Comparison of ENCODE assay signal across 8 mouse cellular contexts in genomic region chr19:46455032-46455431, GRCm38 (mm10). TPM values are rescaled to one million over a fixed set of nuclear protein-coding genes. Genes with fewer than 3 reads are reported as not detected.
DNase-seq lines count a peak whose midpoint lies in the region; ATAC-seq lines count a peak whose summit lies in the region.

No protein-coding gene starts in this region.

- H3K27ac ChIP-seq in embryonic facial prominence, embryonic 11.5 days (replicated peaks; ENCODE audit: low read depth, low read length) = peak overlapping the region; percentile 38
- peak overlapping the region; percentile 74 for H3K27ac ChIP-seq in hindbrain, embryonic 14.5 days
- H3K27ac ChIP-seq in liver, embryonic 11.5 days (ENCODE audit: low read depth, low read length) = peak overlapping the region; percentile 96
- peak overlapping the region; percentile 70 for H3K27ac ChIP-seq in neural tube, embryonic 13.5 days (replicated peaks)

- no peak overlapping the region for H3K4me2 ChIP-seq in embryonic facial prominence, embryonic 11.5 days (ENCODE audit: low read depth, low read length)
- H3K4me2 ChIP-seq in hindbrain, embryonic 14.5 days (replicated peaks) = no peak overlapping the region
- H3K4me2 ChIP-seq in liver, embryonic 11.5 days = peak overlapping the region; percentile 60
- no peak overlapping the region for H3K4me2 ChIP-seq in neural tube, embryonic 13.5 days

- DNase-seq in adrenal gland, adult 2 months = peak; percentile 74
- no peak for DNase-seq in adrenal gland, adult 18-20 months (ENCODE audit: low spot score in 2 of 2)
- no peak for DNase-seq in embryonic facial prominence, embryonic 11.5 days (ENCODE audit: low spot score)
- DNase-seq in hindbrain, embryonic 14.5 days (ENCODE audit: low spot score) = no peak
- peak; percentile 71 for DNase-seq in liver, embryonic 11.5 days (ENCODE audit: low spot score)
- no peak for DNase-seq in urinary bladder, postnatal 4 days (ENCODE audit: low spot score in 2 of 2)

- no peak for ATAC-seq in embryonic facial prominence, embryonic 11.5 days (replicated peaks; ENCODE audit: insufficient number of reproducible peaks, low FRiP score, low TSS enrichment, low read depth)
- ATAC-seq in hindbrain, embryonic 14.5 days (ENCODE audit: low FRiP score) = no peak
- ATAC-seq in liver, embryonic 11.5 days (replicated peaks; ENCODE audit: low FRiP score) = peak; percentile 97
- peak; percentile 19; the same call in 1 of the 2 replicates for ATAC-seq in neural tube, embryonic 13.5 days (ENCODE audit: low read depth)
- no peak for ATAC-seq in frontal cortex, adult (ENCODE audit: low TSS enrichment)

- H3K4me1 ChIP-seq in embryonic facial prominence, embryonic 11.5 days (ENCODE audit: control insufficient read depth, insufficient read depth, low read length) = no peaks in the 10 kb centered on the region; the same call in 1 of the 2 replicates
- H3K4me1 ChIP-seq in hindbrain, embryonic 14.5 days (replicated peaks; ENCODE audit: control insufficient read depth, insufficient read depth, low read length) = peaks cover 10% of the 10 kb centered on the region
- peaks cover 62% of the 10 kb centered on the region for H3K4me1 ChIP-seq in liver, embryonic 11.5 days (replicated peaks; ENCODE audit: control insufficient read depth, insufficient read depth, low read length)
- H3K4me1 ChIP-seq in neural tube, embryonic 13.5 days (replicated peaks) = peaks cover 39% of the 10 kb centered on the region

- 64% methylated on average over 1 of the region's 1 CpGs for WGBS in embryonic facial prominence, embryonic 11.5 days
- 57% methylated on average over 1 of the region's 1 CpGs for WGBS in hindbrain, embryonic 14.5 days
- WGBS in liver, embryonic 11.5 days = 16% methylated on average over 1 of the region's 1 CpGs
- WGBS in neural tube, embryonic 13.5 days = 81% methylated on average over 1 of the region's 1 CpGs

- H3K36me3 ChIP-seq in embryonic facial prominence, embryonic 11.5 days (replicated peaks; ENCODE audit: control insufficient read depth, insufficient read depth, low read depth, low read length) = peaks cover 4% of the 10 kb centered on the region; the same call in 1 of the 2 replicates
- peaks cover 32% of the 10 kb centered on the region for H3K36me3 ChIP-seq in hindbrain, embryonic 14.5 days (replicated peaks; ENCODE audit: control insufficient read depth, insufficient read depth)
- H3K36me3 ChIP-seq in liver, embryonic 11.5 days (ENCODE audit: control insufficient read depth, insufficient read depth, low read length) = peaks cover 3% of the 10 kb centered on the region; the same call in 1 of the 2 replicates
- peaks cover 57% of the 10 kb centered on the region for H3K36me3 ChIP-seq in neural tube, embryonic 13.5 days

- H3K27me3 ChIP-seq in embryonic facial prominence, embryonic 11.5 days (ENCODE audit: control insufficient read depth, insufficient read depth, low read length) = no peaks in the 10 kb centered on the region
- no peaks in the 10 kb centered on the region for H3K27me3 ChIP-seq in hindbrain, embryonic 14.5 days (ENCODE audit: control insufficient read depth, insufficient read depth, low read length)
- H3K27me3 ChIP-seq in liver, embryonic 11.5 days (replicated peaks; ENCODE audit: control insufficient read depth, insufficient read depth, low read length) = no peaks in the 10 kb centered on the region
- no peaks in the 10 kb centered on the region for H3K27me3 ChIP-seq in neural tube, embryonic 13.5 days

- no peaks in the 10 kb centered on the region for H3K9me3 ChIP-seq in embryonic facial prominence, embryonic 11.5 days (replicated peaks; ENCODE audit: control insufficient read depth, low read length)
- no peaks in the 10 kb centered on the region for H3K9me3 ChIP-seq in hindbrain, embryonic 14.5 days (ENCODE audit: control insufficient read depth, low read length)
- no peaks in the 10 kb centered on the region for H3K9me3 ChIP-seq in liver, embryonic 11.5 days (ENCODE audit: control insufficient read depth, low read length)
- H3K9me3 ChIP-seq in neural tube, embryonic 13.5 days = no peaks in the 10 kb centered on the region

- H3K4me3 ChIP-seq in embryonic facial prominence, embryonic 11.5 days (ENCODE audit: low read depth, low read length) = no peak overlapping the region
- no peak overlapping the region for H3K4me3 ChIP-seq in hindbrain, embryonic 14.5 days (replicated peaks; ENCODE audit: low read length)
- H3K4me3 ChIP-seq in liver, embryonic 11.5 days (ENCODE audit: low read depth, low read length) = peak overlapping the region; percentile 14; the same call in 1 of the 2 replicates
- H3K4me3 ChIP-seq in neural tube, embryonic 13.5 days = no peak overlapping the region

- H3K9ac ChIP-seq in embryonic facial prominence, embryonic 11.5 days (replicated peaks; ENCODE audit: low read length) = peak overlapping the region; percentile 15; the same call in 1 of the 2 replicates
- peak overlapping the region; percentile 5; the same call in 1 of the 2 replicates for H3K9ac ChIP-seq in hindbrain, embryonic 14.5 days
- peak overlapping the region; percentile 57 for H3K9ac ChIP-seq in liver, embryonic 11.5 days (ENCODE audit: low read depth, low read length)
- H3K9ac ChIP-seq in neural tube, embryonic 13.5 days = 0 out of 2 replicates have a peak overlapping the region, but pooled peaks have one; percentile 22

RNA-seq across cellular contexts. Expression of gene Trim8, which starts 46.5 kb away (rescaled TPM):
- 10 to 100 TPM; 38.0 to 66.4 TPM for total RNA-seq in adrenal gland, adult 2 months (2021)
- 66.1 and 78.8 TPM in 2 replicates for polyA plus RNA-seq in adrenal gland, adult 2 months (2012; rRNA removed)
- total RNA-seq in adrenal gland, adult 18-20 months (2021) = 10 to 100 TPM; 46.5 to 56.8 TPM
- 17.8 and 18.6 TPM in 2 replicates for polyA plus RNA-seq in embryonic facial prominence, embryonic 11.5 days (2014; fragmentation: Nextera tagmentation; extraction: Ambion mirVana)
- 37.5 and 39.4 TPM in 2 replicates for polyA plus RNA-seq in hindbrain, embryonic 14.5 days (2014; fragmentation: Nextera tagmentation; extraction: Ambion mirVana)
- polyA plus RNA-seq in liver, embryonic 11.5 days (2014; fragmentation: Nextera tagmentation; extraction: Ambion mirVana) = 22.9 and 24.1 TPM in 2 replicates
- polyA plus RNA-seq in neural tube, embryonic 13.5 days (2015; fragmentation: Nextera tagmentation; extraction: Ambion mirVana) = 26.5 and 30.4 TPM in 2 replicates

RNA-seq across cellular contexts. Expression of gene Sufu, which starts 58.3 kb away (rescaled TPM):
- 10 to 100 TPM; 17.4 to 24.6 TPM for total RNA-seq in adrenal gland, adult 2 months (2021)
- polyA plus RNA-seq in adrenal gland, adult 2 months (2012; rRNA removed) = 24.5 and 27.7 TPM in 2 replicates
- total RNA-seq in adrenal gland, adult 18-20 months (2021) = 10 to 100 TPM; 17.9 to 20.3 TPM
- 32.7 and 36.3 TPM in 2 replicates for polyA plus RNA-seq in embryonic facial prominence, embryonic 11.5 days (2014; fragmentation: Nextera tagmentation; extraction: Ambion mirVana)
- polyA plus RNA-seq in hindbrain, embryonic 14.5 days (2014; fragmentation: Nextera tagmentation; extraction: Ambion mirVana) = 23.0 and 24.1 TPM in 2 replicates
- 22.8 and 24.7 TPM in 2 replicates for polyA plus RNA-seq in liver, embryonic 11.5 days (2014; fragmentation: Nextera tagmentation; extraction: Ambion mirVana)
- polyA plus RNA-seq in neural tube, embryonic 13.5 days (2015; fragmentation: Nextera tagmentation; extraction: Ambion mirVana) = 24.8 and 27.9 TPM in 2 replicates

RNA-seq across cellular contexts. Expression of gene Actr1a, which starts 59.5 kb away (rescaled TPM):
- 100 to 1,000 TPM; 108 to 115 TPM for total RNA-seq in adrenal gland, adult 2 months (2021)
- 85.2 and 87.2 TPM in 2 replicates for polyA plus RNA-seq in adrenal gland, adult 2 months (2012; rRNA removed)
- total RNA-seq in adrenal gland, adult 18-20 months (2021) = 100 to 1,000 TPM; 121 to 122 TPM
- polyA plus RNA-seq in embryonic facial prominence, embryonic 11.5 days (2014; fragmentation: Nextera tagmentation; extraction: Ambion mirVana) = 171 and 182 TPM in 2 replicates
- polyA plus RNA-seq in hindbrain, embryonic 14.5 days (2014; fragmentation: Nextera tagmentation; extraction: Ambion mirVana) = 327 and 382 TPM in 2 replicates
- 90.6 and 103 TPM in 2 replicates for polyA plus RNA-seq in liver, embryonic 11.5 days (2014; fragmentation: Nextera tagmentation; extraction: Ambion mirVana)
- 292 and 297 TPM in 2 replicates for polyA plus RNA-seq in neural tube, embryonic 13.5 days (2015; fragmentation: Nextera tagmentation; extraction: Ambion mirVana)

Comparison
In these comparisons a context has a peak if more than half of its experiments do, and no peak if none do; other contexts are left out.
1. DNase-seq: peak in adrenal gland, adult 2 months (single experiment) and liver, embryonic 11.5 days (single experiment); none in adrenal gland, adult 18-20 months (0 of 2), embryonic facial prominence, embryonic 11.5 days (single experiment), hindbrain, embryonic 14.5 days (single experiment) and urinary bladder, postnatal 4 days (0 of 2).
2. ATAC-seq: peak in liver, embryonic 11.5 days (single experiment) and neural tube, embryonic 13.5 days (single experiment); none in embryonic facial prominence, embryonic 11.5 days (single experiment), hindbrain, embryonic 14.5 days (single experiment) and frontal cortex, adult (single experiment).
3. H3K27ac ChIP-seq: peak in every context shown above with its lines; median percentile 96 in liver, embryonic 11.5 days; 74 in hindbrain, embryonic 14.5 days; 70 in neural tube, embryonic 13.5 days; 38 in embryonic facial prominence, embryonic 11.5 days.
4. H3K9ac ChIP-seq: peak in every context shown above with its lines; median percentile 57 in liver, embryonic 11.5 days; 22 in neural tube, embryonic 13.5 days; 15 in embryonic facial prominence, embryonic 11.5 days; 5 in hindbrain, embryonic 14.5 days.